Mouse (Mus musculus) midbrain, embryonic 12.5 days (tissue): ENCODE measurements around the gene Emc7. TPM values are rescaled to one million over a fixed set of nuclear protein-coding genes. Genes with fewer than 3 reads are reported as not detected.
"Not testable (repeated sequence)": the region's sequence is repeated elsewhere in the genome, so short reads cannot be mapped to it uniquely, and the experiment has no call there.

Experiments used
- ATAC-seq: fragments of 200-750 bp; cut with Nextera tagmentation; 2 replicates; pipeline ENCODE4 v1.8.0; 2017; ENCODE audit warnings: low read depth, moderate TSS enrichment, moderate library complexity; ENCODE audit not compliant: low FRiP score
- H3K27ac ChIP-seq: fragments of 300-500 bp; sonication (generic); replicated peaks from 2 replicates; pipeline ENCODE4 v1.5.1; 2016; ENCODE audit warnings: mild to moderate bottlenecking
- H3K27me3 ChIP-seq: fragments of 300-500 bp; sonication (generic); 2 replicates; pipeline ENCODE4 v1.6.1; 2016; ENCODE audit warnings: mild to moderate bottlenecking
- H3K36me3 ChIP-seq: fragments of 300-500 bp; sonication (generic); 2 replicates; pipeline ENCODE4 v1.6.1; 2016
- H3K4me1 ChIP-seq: fragments of 300-500 bp; sonication (generic); 2 replicates; pipeline ENCODE4 v1.6.1; 2016
- H3K4me2 ChIP-seq: fragments of 300-500 bp; sonication (generic); replicated peaks from 2 replicates; pipeline ENCODE4 v1.6.1; 2016; ENCODE audit warnings: mild to moderate bottlenecking, moderate library complexity
- H3K4me3 ChIP-seq: fragments of 300-500 bp; sonication (generic); 2 replicates; pipeline ENCODE4 v1.5.1; 2016; ENCODE audit warnings: mild to moderate bottlenecking
- H3K9ac ChIP-seq: fragments of 300-500 bp; sonication (generic); replicated peaks from 2 replicates; pipeline ENCODE4 v1.6.1; 2016; ENCODE audit warnings: mild to moderate bottlenecking, moderate library complexity
- H3K9me3 ChIP-seq: fragments of 300-500 bp; sonication (generic); 2 replicates; pipeline ENCODE4 v1.6.1; 2016; ENCODE audit warnings: mild to moderate bottlenecking
- WGBS: fragments of 180-500 bp; shearing (Covaris S2); methylation state at CpG from one replicate; pipeline ENCODE4 v1.1.7; 2016; 5-methylcytosine and 5-hydroxymethylcytosine counted together
- polyA plus RNA-seq: library from polyadenylated mRNA; unstranded; fragments of >200 nt; fragmentation: Nextera tagmentation; extraction: Ambion mirVana; gene quantifications from 2 replicates; pipeline ENCODE4 v1.2.1, GENCODE M21; 2016

The Emc7 gene
- polyA plus RNA-seq = 11.5 and 12.3 TPM in 2 replicates

DNA sequence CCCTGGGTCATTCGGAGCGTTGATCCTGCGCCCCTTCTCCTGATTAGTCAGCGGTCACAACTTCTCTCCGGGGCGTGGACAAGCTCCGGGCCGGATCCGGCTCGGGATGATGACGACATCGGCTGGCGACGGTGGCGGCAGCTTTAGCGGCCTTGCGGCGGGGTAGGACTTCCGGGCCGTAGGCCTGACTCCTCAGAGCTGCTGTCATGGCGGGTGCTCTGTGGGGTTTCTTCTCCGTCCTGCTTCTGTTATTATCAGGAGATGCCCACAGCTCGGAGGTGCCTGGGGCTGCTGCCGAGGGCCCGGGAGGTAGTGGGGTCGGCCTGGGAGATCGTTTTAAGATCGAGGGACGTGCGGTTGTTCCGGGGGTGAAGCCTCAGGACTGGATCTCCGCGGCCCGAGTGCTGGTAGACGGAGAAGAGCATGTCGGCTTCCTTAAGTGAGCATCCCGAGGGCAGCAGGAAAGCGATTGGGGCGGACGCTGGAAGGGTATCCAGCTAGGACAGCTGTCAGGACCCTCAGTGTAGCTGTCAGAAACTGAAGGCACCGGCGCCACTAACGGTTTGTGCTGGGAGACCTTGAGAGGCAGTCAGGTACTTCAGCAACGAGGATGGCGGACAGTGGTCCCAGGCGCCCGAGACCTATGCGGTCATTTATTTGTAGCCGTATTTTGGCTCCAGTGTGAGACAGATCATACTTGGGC lies at the start of gene Emc7:
Gene Emc7, plus strand, starts transcription at position 136 of the 703 bp plus-strand sequence.
- WGBS = under 1% methylated on average over 49 of the region's 49 CpGs

DNA sequence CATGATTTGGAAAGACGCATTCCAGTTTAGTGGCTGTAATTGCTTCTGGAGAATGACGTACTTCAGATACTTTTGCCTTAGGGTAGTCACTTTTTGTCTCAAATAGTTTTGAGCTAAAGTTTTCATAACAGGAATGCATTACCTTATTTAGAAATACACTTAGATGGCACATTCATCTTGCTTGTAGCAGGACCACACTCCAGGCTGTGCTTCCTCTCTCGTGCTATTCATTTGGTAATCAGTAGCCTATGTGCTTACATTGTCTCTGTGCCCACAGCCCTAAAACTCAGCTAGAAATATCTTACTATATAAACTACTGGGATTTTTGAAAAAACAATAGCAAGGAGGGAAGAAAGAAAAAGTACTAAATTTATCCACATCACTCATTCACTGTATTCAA lies 47.8 kb upstream of the Emc7 start:
- Histone ChIP-seq H3K9ac (no peak overlapping the region), H3K36me3 (peaks cover 18% of the 10 kb centered on the region), H3K27ac (no peak overlapping the region), H3K4me3 (no peak overlapping the region), H3K9me3 (no peaks in the 10 kb centered on the region), H3K4me1 (no peaks in the 10 kb centered on the region), H3K27me3 (no peaks in the 10 kb centered on the region), H3K4me2 (no peak overlapping the region)
- WGBS = 96% methylated on average over 3 of the region's 3 CpGs
- ATAC-seq = no peak

More for the DNA sequence above, at the start of gene Emc7:
- Histone ChIP-seq H3K4me3 (peak within 1 kb of the TSS; percentile 75), H3K27me3 (no peaks in the 10 kb centered on the region), H3K27ac (peak within 1 kb of the TSS; percentile 79), H3K9me3 (no peaks in the 10 kb centered on the region), H3K4me2 (peak within 1 kb of the TSS; percentile 87), H3K36me3 (peaks cover 2% of the 10 kb centered on the region; the same call in 1 of the 2 replicates), H3K9ac (peak within 1 kb of the TSS; percentile 90), H3K4me1 (peaks cover 10% of the 10 kb centered on the region; the same call in 1 of the 2 replicates)
- ATAC-seq = peak; percentile 98

DNA sequence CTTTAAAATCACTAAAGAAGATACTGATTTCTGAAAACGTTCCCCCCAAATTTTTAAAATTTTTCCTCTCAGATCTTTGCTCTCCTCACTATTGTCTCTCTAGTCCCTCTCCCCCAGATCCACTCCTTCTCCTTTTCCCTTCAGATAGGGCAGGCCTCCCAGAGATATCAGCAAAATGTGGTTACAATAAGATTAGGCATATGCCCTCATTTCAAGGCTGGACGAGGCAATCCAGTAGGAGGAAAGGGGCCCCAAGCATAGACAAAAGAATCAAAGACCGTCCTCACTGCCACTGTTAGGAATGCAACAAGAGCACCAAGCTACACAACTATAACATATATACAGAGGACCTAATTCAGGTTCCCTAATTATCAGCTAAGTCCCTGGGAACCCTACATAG lies 29.5 kb upstream of the Emc7 start:
- Histone ChIP-seq H3K4me2 (no peak overlapping the region), H3K36me3 (no peaks in the 10 kb centered on the region), H3K4me3 (no peak overlapping the region), H3K27me3 (no peaks in the 10 kb centered on the region), H3K9ac (no peak overlapping the region), H3K4me1 (no peaks in the 10 kb centered on the region), H3K27ac (no peak overlapping the region), H3K9me3 (no peaks in the 10 kb centered on the region)
- no peak for ATAC-seq
- 85% methylated on average over 3 of the region's 3 CpGs for WGBS

DNA sequence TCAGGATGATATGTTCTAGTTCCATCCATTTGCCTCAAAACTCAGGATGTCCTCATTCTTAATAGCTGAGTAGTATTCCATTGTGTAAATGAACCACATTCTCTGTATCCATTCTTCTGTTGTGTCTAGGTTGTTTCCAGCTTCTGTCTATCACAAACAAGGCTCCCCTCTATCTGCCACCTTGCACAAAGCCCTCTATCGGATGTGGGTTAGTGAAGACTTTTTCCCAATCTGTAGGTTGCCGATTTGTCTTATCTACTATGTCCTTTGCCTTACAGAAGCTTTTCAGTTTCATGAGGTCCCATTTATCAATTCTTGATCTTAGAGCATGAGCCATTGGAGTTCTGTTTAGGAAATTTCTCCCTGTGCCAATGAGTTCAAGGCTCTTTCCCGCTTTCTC lies 26.3 kb upstream of the Emc7 start:
- not testable (repeated sequence) for H3K27me3 ChIP-seq, H3K4me1 ChIP-seq, H3K9ac ChIP-seq, H3K4me3 ChIP-seq, H3K4me2 ChIP-seq, ATAC-seq, H3K27ac ChIP-seq, H3K9me3 ChIP-seq, H3K36me3 ChIP-seq
- 92% methylated on average over 3 of the region's 3 CpGs for WGBS

DNA sequence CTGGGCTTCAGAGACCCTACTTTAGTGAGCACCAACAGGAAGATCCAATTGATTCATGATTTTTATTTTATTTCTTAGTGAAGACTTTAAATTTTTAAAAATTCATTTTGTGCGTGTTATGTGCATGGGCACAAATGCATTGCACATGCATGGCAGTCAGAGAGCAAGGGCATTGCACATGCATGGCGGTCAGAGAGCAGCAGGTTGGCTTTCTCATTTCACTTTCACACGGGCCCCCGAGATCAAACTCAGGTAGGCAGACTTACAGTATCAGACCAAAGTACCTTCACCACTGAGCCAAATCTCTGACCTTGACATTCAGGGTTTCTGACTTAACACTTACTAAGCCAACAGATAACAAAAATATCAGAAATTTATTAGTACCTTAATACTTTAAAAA lies 25.1 kb upstream of the Emc7 start:
- Histone ChIP-seq H3K4me1 (no peaks in the 10 kb centered on the region), H3K4me2 (no peak overlapping the region), H3K36me3 (no peaks in the 10 kb centered on the region), H3K9ac (no peak overlapping the region), H3K9me3 (no peaks in the 10 kb centered on the region), H3K4me3 (no peak overlapping the region), H3K27me3 (no peaks in the 10 kb centered on the region), H3K27ac (no peak overlapping the region)
- 90% methylated on average over 4 of the region's 4 CpGs for WGBS
- no peak for ATAC-seq

DNA sequence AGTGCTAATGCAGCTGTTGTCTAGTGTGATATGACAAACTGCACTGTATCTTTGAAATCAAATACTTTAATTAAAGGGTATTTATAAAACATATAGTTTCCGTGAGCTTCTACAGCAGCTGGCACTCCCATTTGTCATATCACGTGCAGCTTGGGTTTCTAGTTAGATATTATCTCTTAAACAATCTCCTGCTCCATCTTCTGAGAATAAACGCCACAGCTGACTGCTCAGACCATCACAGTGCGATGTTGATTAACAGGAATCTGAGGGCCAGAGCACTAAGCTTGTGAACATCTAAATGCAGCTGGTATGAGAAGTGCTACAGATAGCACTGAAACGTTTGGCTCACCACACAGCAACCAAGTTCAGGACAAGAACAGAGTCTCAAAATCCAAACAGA lies 24.4 kb upstream of the Emc7 start:
- Histone ChIP-seq H3K4me3 (no peak overlapping the region), H3K36me3 (no peaks in the 10 kb centered on the region), H3K4me2 (no peak overlapping the region), H3K27ac (no peak overlapping the region), H3K9ac (no peak overlapping the region), H3K4me1 (no peaks in the 10 kb centered on the region), H3K9me3 (no peaks in the 10 kb centered on the region), H3K27me3 (no peaks in the 10 kb centered on the region)
- no peak for ATAC-seq
- WGBS = 82% methylated on average over 5 of the region's 5 CpGs

DNA sequence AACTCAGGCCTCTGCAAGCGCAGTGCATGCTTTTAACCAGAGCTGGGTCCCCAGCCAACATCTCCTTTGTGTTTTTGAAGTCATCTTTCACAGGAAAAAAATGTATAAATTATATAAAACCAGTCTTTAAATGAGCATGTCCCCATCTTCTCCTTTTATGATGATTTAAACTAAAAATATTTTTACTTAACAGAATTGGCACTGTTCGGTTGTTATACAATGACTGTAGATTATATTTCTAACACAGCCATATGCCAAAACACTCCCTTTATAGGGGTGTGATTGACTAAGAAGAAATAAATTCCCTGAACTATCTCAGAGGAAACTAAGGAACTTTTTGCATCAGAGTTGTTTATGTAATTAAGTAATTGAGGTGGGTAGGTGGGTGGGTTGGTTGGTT lies 22.3 kb upstream of the Emc7 start:
- Histone ChIP-seq H3K4me1 (no peaks in the 10 kb centered on the region), H3K4me3 (no peak overlapping the region), H3K9ac (no peak overlapping the region), H3K4me2 (no peak overlapping the region), H3K9me3 (no peaks in the 10 kb centered on the region), H3K36me3 (no peaks in the 10 kb centered on the region), H3K27ac (no peak overlapping the region), H3K27me3 (no peaks in the 10 kb centered on the region)
- no peak for ATAC-seq
- 92% methylated on average over 2 of the region's 2 CpGs for WGBS

DNA sequence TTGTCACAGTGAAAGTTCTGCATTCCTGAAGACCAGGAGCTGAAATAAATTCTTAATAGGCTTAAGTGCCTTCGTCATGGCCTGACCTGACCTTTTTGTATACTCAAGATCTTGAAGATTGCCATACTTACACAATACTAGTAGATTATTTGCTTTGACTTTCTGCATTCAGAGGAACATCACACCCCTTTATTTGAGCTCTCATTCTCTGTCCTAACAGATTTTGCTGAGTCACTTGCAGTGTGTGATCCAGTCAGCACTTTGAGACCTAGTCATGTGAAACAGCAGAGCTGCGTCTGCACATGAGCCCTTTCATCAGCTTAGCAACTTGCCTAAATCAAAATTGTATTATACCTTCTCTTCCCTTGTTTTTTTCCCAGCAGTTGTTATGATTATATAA lies 21.4 kb upstream of the Emc7 start:
- Histone ChIP-seq H3K9me3 (no peaks in the 10 kb centered on the region), H3K4me2 (no peak overlapping the region), H3K36me3 (no peaks in the 10 kb centered on the region), H3K27ac (no peak overlapping the region), H3K27me3 (no peaks in the 10 kb centered on the region), H3K4me3 (no peak overlapping the region), H3K9ac (no peak overlapping the region), H3K4me1 (no peaks in the 10 kb centered on the region)
- WGBS = 66% methylated on average over 2 of the region's 2 CpGs
- ATAC-seq = no peak

DNA sequence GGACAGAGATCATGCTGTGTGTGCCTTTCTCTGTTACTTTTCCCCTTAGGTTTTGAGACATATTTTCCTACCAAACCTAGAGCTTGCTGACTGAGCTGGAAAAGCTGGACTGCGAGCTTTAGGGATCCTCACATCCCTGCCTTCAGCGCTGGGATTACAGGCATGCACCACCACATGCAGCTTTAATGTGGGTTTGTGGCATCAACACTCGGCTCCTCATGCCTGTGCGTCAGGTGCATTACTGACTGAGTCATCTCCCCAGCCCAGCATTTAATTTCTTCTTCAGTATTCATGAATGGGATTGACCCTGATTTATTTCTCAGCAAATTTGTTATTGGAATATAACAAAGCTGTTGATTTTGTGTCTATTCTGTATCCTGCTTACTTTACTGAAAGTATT lies 18.5 kb upstream of the Emc7 start:
- Histone ChIP-seq H3K27ac (no peak overlapping the region), H3K9ac (no peak overlapping the region), H3K36me3 (no peaks in the 10 kb centered on the region), H3K9me3 (no peaks in the 10 kb centered on the region), H3K4me1 (no peaks in the 10 kb centered on the region), H3K4me2 (no peak overlapping the region), H3K27me3 (no peaks in the 10 kb centered on the region), H3K4me3 (no peak overlapping the region)
- ATAC-seq = no peak
- 85% methylated on average over 4 of the region's 4 CpGs for WGBS

DNA sequence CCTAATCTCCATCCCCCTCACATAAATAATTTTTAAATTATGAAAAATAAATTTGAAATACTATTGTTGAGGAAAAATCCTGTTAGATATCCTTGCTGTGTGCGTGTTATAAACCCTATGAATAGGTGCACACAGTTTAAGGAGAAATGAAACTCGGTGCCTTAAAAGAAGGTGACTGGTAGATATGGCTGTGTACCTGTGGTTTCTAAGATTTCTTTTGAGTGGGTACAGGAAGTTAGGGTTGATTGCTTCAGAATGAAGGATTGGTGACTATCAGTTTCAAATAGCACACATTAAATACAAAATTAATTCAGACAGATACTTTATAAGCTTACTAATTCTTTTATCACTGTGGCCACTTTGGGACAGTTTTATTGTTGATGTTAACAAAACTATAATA lies 17.2 kb upstream of the Emc7 start:
- H3K9me3 ChIP-seq = no peaks in the 10 kb centered on the region
- no peak for ATAC-seq
- H3K4me1 ChIP-seq = no peaks in the 10 kb centered on the region
- H3K27me3 ChIP-seq = no peaks in the 10 kb centered on the region
- H3K27ac ChIP-seq = no peak overlapping the region
- H3K4me2 ChIP-seq = no peak overlapping the region
- no peak overlapping the region for H3K4me3 ChIP-seq
- WGBS = 95% methylated on average over 2 of the region's 2 CpGs
- no peak overlapping the region for H3K9ac ChIP-seq
- H3K36me3 ChIP-seq = no peaks in the 10 kb centered on the region

DNA sequence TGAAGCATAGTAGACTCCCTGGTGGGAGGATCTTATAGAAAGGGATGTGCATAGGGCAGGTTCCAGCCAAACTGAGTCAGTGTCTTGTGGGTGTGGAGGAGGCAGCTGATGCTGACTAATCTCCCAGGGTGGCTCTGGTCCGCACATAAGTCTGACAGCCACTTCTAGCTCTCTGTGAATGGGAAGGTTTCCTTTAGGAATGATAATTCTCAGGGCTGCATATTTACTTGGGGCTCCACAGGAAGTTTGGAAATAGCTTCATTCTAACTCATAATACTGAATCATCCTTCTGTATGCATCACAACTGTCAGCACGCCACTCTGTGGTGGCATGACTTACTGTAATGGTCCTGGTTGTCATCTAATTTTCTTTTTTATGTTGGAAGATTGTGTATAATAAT lies 11.3 kb upstream of the Emc7 start:
- Histone ChIP-seq H3K9ac (no peak overlapping the region), H3K27me3 (no peaks in the 10 kb centered on the region), H3K36me3 (no peaks in the 10 kb centered on the region), H3K9me3 (no peaks in the 10 kb centered on the region), H3K4me3 (no peak overlapping the region), H3K4me1 (no peaks in the 10 kb centered on the region), H3K27ac (no peak overlapping the region), H3K4me2 (no peak overlapping the region)
- ATAC-seq = no peak
- WGBS = 75% methylated on average over 2 of the region's 2 CpGs

DNA sequence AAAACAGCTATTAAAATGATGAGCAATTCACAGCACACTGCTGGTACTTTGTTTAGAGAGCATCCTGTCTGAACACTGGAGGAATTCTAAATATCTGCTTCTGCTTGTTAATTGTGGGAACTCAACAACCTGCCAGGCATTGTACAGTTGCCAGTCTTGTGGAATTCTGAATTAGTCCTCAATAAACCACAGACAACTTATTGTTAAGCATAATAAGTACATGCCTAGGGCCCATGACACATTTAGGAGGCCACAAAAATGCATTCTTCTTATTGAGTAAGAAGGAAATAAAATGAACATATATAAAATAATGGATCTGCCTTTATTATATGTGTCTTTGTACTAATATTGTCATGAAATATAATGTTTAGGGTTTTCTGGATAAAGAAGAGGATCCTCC lies 9.3 kb upstream of the Emc7 start:
- no peak overlapping the region for H3K4me2 ChIP-seq
- no peaks in the 10 kb centered on the region for H3K27me3 ChIP-seq
- H3K4me1 ChIP-seq = no peaks in the 10 kb centered on the region
- H3K9ac ChIP-seq = no peak overlapping the region
- ATAC-seq = no peak
- H3K27ac ChIP-seq = no peak overlapping the region
- H3K4me3 ChIP-seq = no peak overlapping the region
- no peaks in the 10 kb centered on the region for H3K36me3 ChIP-seq
- no peaks in the 10 kb centered on the region for H3K9me3 ChIP-seq

DNA sequence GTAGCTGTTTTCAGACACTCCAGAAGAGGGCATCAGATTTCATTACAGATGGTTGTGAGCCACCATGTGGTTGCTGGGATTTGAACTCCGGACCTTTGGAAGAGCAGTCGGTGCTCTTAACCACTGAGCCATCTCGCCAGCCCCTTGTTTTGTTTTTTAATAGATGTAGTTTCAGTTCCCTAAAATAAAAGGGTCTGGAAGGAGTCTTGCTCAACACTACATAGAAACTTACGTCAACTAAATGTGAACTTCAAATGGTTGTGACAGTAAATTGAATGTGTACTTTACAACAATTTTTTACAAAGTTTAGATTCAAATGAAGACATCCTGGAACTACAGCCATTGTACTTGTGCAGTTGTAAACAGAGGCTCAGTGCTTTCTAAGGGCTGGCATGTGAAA lies 6.8 kb upstream of the Emc7 start:
- H3K4me2 ChIP-seq, H3K4me3 ChIP-seq, ATAC-seq, H3K9me3 ChIP-seq, H3K27ac ChIP-seq, H3K27me3 ChIP-seq, H3K4me1 ChIP-seq, H3K36me3 ChIP-seq, H3K9ac ChIP-seq: not testable (repeated sequence)
- 75% methylated on average over 4 of the region's 4 CpGs for WGBS
